In genomic region chr17:90696071-90696800, GRCm38 (mm10) we compare ENCODE assay signal across 10 mouse cellular contexts.
A peak's percentile ranks its signal among the peaks of the same experiment; 100 is the strongest.
DNase-seq lines count a peak whose midpoint lies in the region; ATAC-seq and TF ChIP-seq lines count a peak whose summit lies in the region.
"Had no signal": no experiment of that assay in that cellular context is flagged by ENCODE, and none has a peak within 500 bp of the region (broad histone marks: within the 10 kb centered on the region; RNA-seq: fewer than 3 reads in every experiment).

No protein-coding gene starts in this region.

- H3K79me2 ChIP-seq in MEL (ENCODE audit: control insufficient read depth, insufficient read depth, low read length, poor library complexity) = no peaks in the 10 kb centered on the region

- TF ChIP-seq CTCF in MEL (IDR thresholded peaks at IDR 0.05 in 2 of 3, conservative IDR thresholded peaks at IDR 0.05 in 1 of 3; ENCODE audit: control insufficient read depth in 1 of 3, insufficient read depth in 1 of 3, low read depth in 2 of 3, low read length in 3 of 3, poor library complexity in 1 of 3, severe bottlenecking in 1 of 3) = no peak

- no peaks in the 10 kb centered on the region for H3K9me3 ChIP-seq in MEL (replicated peaks; ENCODE audit: insufficient read depth, low read length)
- no peaks in the 10 kb centered on the region for H3K9me3 ChIP-seq in forebrain, embryonic 11.5 days (ENCODE audit: control insufficient read depth, low read length)
- no peaks in the 10 kb centered on the region for H3K9me3 ChIP-seq in midbrain, embryonic 11.5 days (ENCODE audit: control insufficient read depth, low read length)
- H3K9me3 ChIP-seq: embryonic facial prominence, embryonic 15.5 days; stomach, embryonic 15.5 days had no signal

- TF ChIP-seq EP300 in MEL (IDR thresholded peaks at IDR 0.05; ENCODE audit: low read depth in 1 of 2, low read length in 2 of 2) = peak in 1 of 2 experiments; percentile 46; a peak in 2 of 4 replicates

- peaks cover 0 to 7% of the 10 kb centered on the region in 2 experiments; a peak in 2 of 4 replicates for H3K36me3 ChIP-seq in MEL (ENCODE audit: control insufficient read depth in 1 of 2, insufficient read depth in 2 of 2, low read length in 2 of 2)
- no peaks in the 10 kb centered on the region for H3K36me3 ChIP-seq in forebrain, embryonic 11.5 days (ENCODE audit: control insufficient read depth, insufficient read depth, low read length)
- no peaks in the 10 kb centered on the region for H3K36me3 ChIP-seq in midbrain, embryonic 11.5 days (ENCODE audit: control insufficient read depth, insufficient read depth, low read length)
- H3K36me3 ChIP-seq: embryonic facial prominence, embryonic 15.5 days; stomach, embryonic 15.5 days had no signal

- H3K4me2 ChIP-seq in forebrain, embryonic 11.5 days (ENCODE audit: low read depth, low read length, severe bottlenecking) = no peak overlapping the region
- H3K4me2 ChIP-seq in midbrain, embryonic 11.5 days = peak overlapping the region; percentile 5; the same call in 1 of the 2 replicates
- H3K4me2 ChIP-seq: embryonic facial prominence, embryonic 15.5 days; stomach, embryonic 15.5 days had no signal

- peaks cover 4 to 13% of the 10 kb centered on the region in 2 experiments for H3K4me1 ChIP-seq in MEL (ENCODE audit: control insufficient read depth in 1 of 2, insufficient read depth in 2 of 2, low read length in 2 of 2)
- peaks cover 4% of the 10 kb centered on the region; the same call in 1 of the 2 replicates for H3K4me1 ChIP-seq in forebrain, embryonic 11.5 days (replicated peaks; ENCODE audit: control insufficient read depth, insufficient read depth, low read length)
- peaks cover 16% of the 10 kb centered on the region for H3K4me1 ChIP-seq in midbrain, embryonic 11.5 days (ENCODE audit: control insufficient read depth, insufficient read depth, low read length)
- H3K4me1 ChIP-seq: stomach, embryonic 15.5 days had no signal

- DNase-seq in 416B (ENCODE audit: low read depth) = peak; percentile 34
- peak; percentile 36 for DNase-seq in MEL (ENCODE audit: low read depth, low spot score)
- peak; percentile 70 for DNase-seq in forebrain, embryonic 11.5 days (ENCODE audit: low spot score)
- peak; percentile 89 for DNase-seq in midbrain, embryonic 11.5 days (ENCODE audit: low spot score, missing footprints)
- no peak for DNase-seq in adrenal gland, postnatal 36 days
- no peak for DNase-seq in cerebellum, postnatal 4 days (ENCODE audit: low spot score in 2 of 2)
- DNase-seq: heart, postnatal 14 days had no signal

- H3K9ac ChIP-seq in MEL (ENCODE audit: control insufficient read depth, low read depth, low read length, poor library complexity, severe bottlenecking) = no peak overlapping the region
- H3K9ac ChIP-seq in forebrain, embryonic 11.5 days (ENCODE audit: low read length) = no peak overlapping the region
- H3K9ac ChIP-seq in midbrain, embryonic 11.5 days (ENCODE audit: low read length) = no peak overlapping the region
- H3K9ac ChIP-seq: embryonic facial prominence, embryonic 15.5 days; stomach, embryonic 15.5 days had no signal

- no peak for TF ChIP-seq RAD21 in MEL (IDR thresholded peaks at IDR 0.05; ENCODE audit: low read depth, low read length)

- WGBS in forebrain, embryonic 11.5 days = 4% methylated on average over 6 of the region's 6 CpGs
- WGBS in midbrain, embryonic 11.5 days = 16% methylated on average over 6 of the region's 6 CpGs

- no peak overlapping the region for H3K27ac ChIP-seq in MEL (ENCODE audit: control insufficient read depth, low read depth, low read length)
- H3K27ac ChIP-seq in forebrain, embryonic 11.5 days (ENCODE audit: low read depth, low read length) = peak overlapping the region; percentile 68
- H3K27ac ChIP-seq in midbrain, embryonic 11.5 days (ENCODE audit: low read depth, low read length) = peak overlapping the region; percentile 69
- H3K27ac ChIP-seq: embryonic facial prominence, embryonic 15.5 days; stomach, embryonic 15.5 days had no signal

- peak; percentile 96 for ATAC-seq in forebrain, embryonic 11.5 days (replicated peaks; ENCODE audit: low FRiP score)
- ATAC-seq in midbrain, embryonic 11.5 days (ENCODE audit: low FRiP score) = peak; percentile 92
- ATAC-seq in erythroblast, adult 5-6 weeks (replicated peaks; ENCODE audit: low FRiP score, poor library complexity, severe bottlenecking) = no peak

- TF ChIP-seq POLR2A in MEL (IDR thresholded peaks at IDR 0.05; ENCODE audit: control insufficient read depth in 1 of 2, insufficient read depth in 1 of 2, low read depth in 1 of 2, low read length in 2 of 2, poor library complexity in 1 of 2) = no peak

- H3K4me3 ChIP-seq in MEL (ENCODE audit: control insufficient read depth in 1 of 2, insufficient read depth in 1 of 2, low read depth in 2 of 2, low read length in 2 of 2) = no peak overlapping the region
- no peak overlapping the region for H3K4me3 ChIP-seq in forebrain, embryonic 11.5 days (ENCODE audit: low read depth, low read length)
- no peak overlapping the region for H3K4me3 ChIP-seq in midbrain, embryonic 11.5 days (ENCODE audit: low read depth, low read length)
- H3K4me3 ChIP-seq: embryonic facial prominence, embryonic 15.5 days; stomach, embryonic 15.5 days had no signal

- H3K27me3 ChIP-seq in MEL (ENCODE audit: control insufficient read depth in 1 of 2, insufficient read depth in 2 of 2, low read length in 2 of 2) = no peaks in the 10 kb centered on the region
- H3K27me3 ChIP-seq in forebrain, embryonic 11.5 days (ENCODE audit: control insufficient read depth, insufficient read depth, low read length) = peaks cover 8% of the 10 kb centered on the region; the same call in 1 of the 2 replicates
- H3K27me3 ChIP-seq in midbrain, embryonic 11.5 days (ENCODE audit: control insufficient read depth, insufficient read depth, low read length) = no peaks in the 10 kb centered on the region
- H3K27me3 ChIP-seq: embryonic facial prominence, embryonic 15.5 days; stomach, embryonic 15.5 days had no signal

TF ChIP-seq in MEL, 35 proteins besides CTCF, POLR2A, EP300 and RAD21:
- TF ChIP-seq BHLHE40 (IDR thresholded peaks at IDR 0.05; ENCODE audit: borderline replicate concordance, low read depth, low read length) (no peak), GATA1 (IDR thresholded peaks at IDR 0.05; ENCODE audit: low read depth, low read length) (peak; percentile 29; the same call in 1 of the 2 replicates), ETS1 (IDR thresholded peaks at IDR 0.05; ENCODE audit: low read depth, low read length) (peak; percentile 37; the same call in 1 of the 2 replicates), USF1 (IDR thresholded peaks at IDR 0.05; ENCODE audit: low read depth, low read length) (no peak)

Comparison
In these comparisons a context has a peak if more than half of its experiments do, and no peak if none do; other contexts are left out.
1. DNase-seq: peak in 416B (single experiment), MEL (single experiment), forebrain, embryonic 11.5 days (single experiment) and midbrain, embryonic 11.5 days (single experiment); none in adrenal gland, postnatal 36 days (0 of 2) and cerebellum, postnatal 4 days (0 of 2).